Mouse (Mus musculus) liver, adult 2 months (tissue): ENCODE measurements around the gene Gm21974. TPM values are rescaled to one million over a fixed set of nuclear protein-coding genes. Genes with fewer than 3 reads are reported as not detected.

Experiments
- DNase-seq: peaks from one replicate; pipeline ENCODE4 v3.0.0-alpha.2; 2011; ENCODE audit warnings: low read depth, low spot score; ENCODE audit errors: extremely low read depth
- H3K27ac ChIP-seq: fragments of 200-500 bp; replicated peaks from 2 replicates; pipeline ENCODE4 v1.5.1; 2012; ENCODE audit warnings: low read depth, mild to moderate bottlenecking, control low read depth, inconsistent platforms, low read length; ENCODE audit not compliant: insufficient read depth
- H3K27me3 ChIP-seq: fragments of 200-500 bp; 2 replicates; pipeline ENCODE4 v1.6.1; 2012; ENCODE audit warnings: mild to moderate bottlenecking, moderate library complexity, low read length, inconsistent platforms; ENCODE audit not compliant: control insufficient read depth, insufficient read depth
- H3K36me3 ChIP-seq: fragments of 200-500 bp; 2 replicates; pipeline ENCODE4 v1.6.1; 2012; ENCODE audit warnings: low read length, inconsistent platforms; ENCODE audit not compliant: control insufficient read depth, insufficient read depth
- H3K4me1 ChIP-seq: fragments of 200-500 bp; 2 replicates; pipeline ENCODE4 v1.6.1; 2011; ENCODE audit warnings: low read length; ENCODE audit not compliant: control insufficient read depth, insufficient read depth
- H3K4me3 ChIP-seq: fragments of 200-500 bp; 2 replicates; pipeline ENCODE4 v1.5.1; 2011; ENCODE audit warnings: low read depth, mild to moderate bottlenecking, control low read depth, low read length, moderate library complexity; ENCODE audit not compliant: insufficient read depth
- H3K79me2 ChIP-seq: fragments of 200-500 bp; 2 replicates; pipeline ENCODE4 v1.6.1; 2012; ENCODE audit warnings: inconsistent platforms, mild to moderate bottlenecking, low read length, moderate library complexity; ENCODE audit not compliant: control insufficient read depth, insufficient read depth
- H3K9ac ChIP-seq: fragments of 200-500 bp; 2 replicates; pipeline ENCODE4 v1.6.1; 2012; ENCODE audit warnings: low read depth, mild to moderate bottlenecking, control low read depth, inconsistent platforms, low read length
- CTCF ChIP-seq: fragments of 200-500 bp; IDR thresholded peaks from 2 replicates; pipeline ENCODE4 v1.5.1; 2011; ENCODE audit warnings: low read depth, low read length, control low read depth
- POLR2A ChIP-seq: fragments of 200-500 bp; IDR thresholded peaks from 2 replicates; pipeline ENCODE4 v1.6.1; 2011; ENCODE audit warnings: low read length, control low read depth; ENCODE audit not compliant: insufficient read depth; ENCODE audit errors: extremely low read depth
- WGBS: fragments of 180-500 bp; shearing (Covaris S2); methylation state at CpG from one replicate; pipeline ENCODE4 v1.1.7; 2018; 5-methylcytosine and 5-hydroxymethylcytosine counted together
- polyA plus RNA-seq: library from polyadenylated mRNA; depleted of rRNA; stranded (reverse); fragments of >200 nt; gene quantifications from 2 replicates; pipeline ENCODE4 v1.2.3, GENCODE M21; 2012
- total RNA-seq: library from RNA; depleted of rRNA; stranded (reverse); fragments of >200 nt; gene quantifications from 2 replicates; pipeline ENCODE4 v1.2.3, GENCODE M21; 2014

Gene Gm21974
- total and polyA plus RNA-seq, 2 experiments = not detected

DNA sequence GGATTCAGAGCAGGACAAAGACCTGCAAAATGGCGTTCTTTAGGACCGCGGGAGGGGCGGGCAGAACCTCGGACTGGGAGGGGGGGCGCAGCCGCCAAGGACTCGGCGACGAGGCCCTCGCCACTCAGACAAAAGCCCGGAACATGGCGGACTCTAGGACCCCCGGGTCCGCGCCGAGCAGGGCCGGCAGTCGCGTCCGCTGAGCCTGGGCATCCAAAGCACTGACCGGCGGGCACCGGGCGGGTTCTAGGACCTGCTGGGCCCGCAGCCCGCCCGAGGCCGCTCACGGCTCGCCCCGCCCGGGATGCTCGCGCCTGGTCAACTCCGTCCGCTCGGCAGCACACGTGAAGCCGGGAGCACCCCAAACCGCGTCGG, 19.6 kb downstream of the Gm21974 start:
- TF ChIP-seq POLR2A (no peak), CTCF (no peak)

DNA sequence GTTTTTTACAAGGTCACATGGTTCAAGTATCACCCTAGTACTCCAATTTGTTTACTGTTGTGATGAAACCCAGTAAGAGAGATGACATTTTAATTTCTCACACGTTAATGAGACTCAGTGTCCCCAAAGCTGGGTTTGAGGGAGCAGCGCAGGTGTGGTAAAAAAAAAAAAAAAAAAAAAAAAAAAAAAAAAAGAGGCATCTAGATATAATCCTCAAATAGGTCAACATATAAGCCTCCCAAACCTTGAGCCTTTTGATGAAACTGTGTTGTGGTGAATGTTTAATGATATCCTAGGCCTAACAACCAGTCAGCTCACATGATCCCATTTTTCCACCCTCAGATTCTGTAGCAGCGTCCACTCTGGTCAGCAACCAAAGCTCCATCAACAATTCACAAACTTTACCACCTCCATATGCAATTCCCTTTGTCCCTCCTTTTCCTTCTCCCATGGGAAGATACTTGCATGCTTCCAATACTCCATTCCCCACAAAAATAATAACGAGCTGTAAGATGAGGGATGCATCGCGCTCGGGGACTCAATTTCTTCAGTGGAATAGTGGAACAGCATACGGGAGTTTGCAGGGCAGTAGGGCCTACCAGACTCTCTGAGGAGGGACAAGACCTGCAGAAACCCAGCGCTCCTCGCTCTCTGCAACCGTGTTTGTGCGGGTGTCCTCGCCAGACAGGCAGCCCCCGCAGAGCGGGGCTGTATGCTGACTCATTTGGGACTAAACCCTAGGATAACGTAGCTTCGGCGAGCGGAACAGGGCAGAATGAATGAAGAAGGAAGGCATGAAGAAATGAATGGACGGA, 20.2 kb downstream of the Gm21974 start:
- WGBS = 4% methylated on average over 20 of the region's 20 CpGs
- H3K27ac ChIP-seq = no peak overlapping the region

More for the DNA sequence above, 19.6 kb downstream of the Gm21974 start:
- peaks cover 6% of the 10 kb centered on the region for H3K4me1 ChIP-seq
- peaks cover 1% of the 10 kb centered on the region; the same call in 1 of the 2 replicates for H3K36me3 ChIP-seq
- no peaks in the 10 kb centered on the region for H3K27me3 ChIP-seq
- peak overlapping the region; percentile 90 for H3K27ac ChIP-seq
- H3K79me2 ChIP-seq = peaks cover 16% of the 10 kb centered on the region; the same call in 1 of the 2 replicates
- H3K4me3 ChIP-seq = peak overlapping the region; percentile 94
- under 1% methylated on average over 41 of the region's 43 CpGs for WGBS
- DNase-seq = peak; percentile 57
- peak overlapping the region; percentile 81 for H3K9ac ChIP-seq

DNA sequence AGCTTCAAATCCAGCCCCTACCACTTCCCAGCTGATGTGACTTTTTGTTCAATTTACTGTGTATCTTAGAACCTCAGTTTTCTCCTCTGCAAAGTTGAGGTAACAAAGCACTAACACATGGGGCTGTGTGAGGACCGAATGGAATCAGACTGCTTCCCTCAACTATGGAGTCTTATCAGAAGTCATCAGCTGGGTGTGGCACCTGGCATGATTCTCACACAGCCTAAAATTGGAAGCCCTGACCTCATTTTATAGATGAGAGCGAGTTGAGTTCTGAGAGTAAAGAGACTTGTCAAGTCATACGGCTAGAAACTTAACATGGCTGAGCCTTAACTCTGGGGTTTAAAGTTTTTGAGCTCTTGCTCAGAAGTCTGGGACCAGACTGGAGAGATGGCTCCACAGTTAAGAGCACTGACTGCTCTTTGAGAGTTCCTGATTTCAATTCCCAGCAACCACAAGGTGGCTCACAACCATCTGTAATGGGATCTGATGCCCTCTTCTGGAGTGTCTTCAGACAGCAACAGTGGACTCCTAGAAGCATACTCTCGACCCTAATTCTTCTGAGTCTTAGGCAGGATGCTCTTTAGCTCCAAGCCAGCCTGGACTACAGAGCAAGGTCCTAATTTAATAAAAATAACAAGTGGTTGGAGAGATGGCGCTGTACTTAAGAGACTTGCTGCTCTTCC, 25.0 kb downstream of the Gm21974 start:
- Histone ChIP-seq H3K9ac (no peak overlapping the region), H3K4me3 (no peak overlapping the region), H3K36me3 (peaks cover 5% of the 10 kb centered on the region; the same call in 1 of the 2 replicates), H3K27ac (no peak overlapping the region), H3K79me2 (no peaks in the 10 kb centered on the region), H3K4me1 (peaks cover 4% of the 10 kb centered on the region), H3K27me3 (no peaks in the 10 kb centered on the region)
- TF ChIP-seq CTCF (no peak), POLR2A (no peak)
- 92% methylated on average over 5 of the region's 5 CpGs for WGBS
- DNase-seq = no peak

More for the DNA sequence above, 20.2 kb downstream of the Gm21974 start:
- Histone ChIP-seq H3K79me2 (peaks cover 14% of the 10 kb centered on the region; the same call in 1 of the 2 replicates), H3K27me3 (no peaks in the 10 kb centered on the region), H3K36me3 (peaks cover 1% of the 10 kb centered on the region; the same call in 1 of the 2 replicates), H3K4me1 (peaks cover 6% of the 10 kb centered on the region), H3K9ac (peak overlapping the region; percentile 81), H3K4me3 (peak overlapping the region; percentile 94)
- TF ChIP-seq CTCF (no peak), POLR2A (no peak)
- DNase-seq = no peak

DNA sequence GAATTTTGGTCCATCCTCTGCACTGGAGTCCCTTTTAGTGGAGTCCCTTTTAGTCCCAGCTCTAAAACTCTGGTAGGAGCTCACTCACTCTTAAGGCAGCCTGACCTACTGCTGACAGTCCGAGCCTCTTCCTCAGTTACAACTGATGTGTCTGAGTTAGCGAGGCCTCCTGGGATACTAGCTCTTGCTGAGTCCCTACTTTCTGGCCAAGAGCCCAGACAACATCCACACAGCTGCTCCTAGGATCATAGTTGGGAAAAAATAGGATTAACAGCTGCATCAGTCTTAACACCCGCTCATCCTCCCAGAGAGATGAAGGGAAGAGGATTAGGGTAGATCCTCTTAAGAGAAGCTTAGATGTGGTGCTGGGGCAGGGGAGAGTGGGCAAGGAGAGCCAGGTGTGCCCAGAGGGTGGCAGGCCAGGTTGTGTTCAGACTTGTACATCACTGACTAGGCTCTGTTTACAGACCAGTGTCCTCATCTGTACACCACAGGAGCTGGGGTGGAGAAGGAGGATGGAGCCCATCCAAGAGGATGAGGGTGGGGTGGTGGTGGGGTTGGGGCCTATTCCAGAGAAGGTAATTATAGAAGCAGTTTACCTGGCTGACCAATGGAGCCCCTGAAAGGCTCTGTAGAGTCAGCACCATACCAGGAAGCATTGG, 26.0 kb downstream of the Gm21974 start:
- Histone ChIP-seq H3K4me3 (no peak overlapping the region), H3K36me3 (peaks cover 5% of the 10 kb centered on the region; the same call in 1 of the 2 replicates), H3K27ac (no peak overlapping the region), H3K9ac (no peak overlapping the region), H3K4me1 (no peaks in the 10 kb centered on the region), H3K27me3 (no peaks in the 10 kb centered on the region), H3K79me2 (no peaks in the 10 kb centered on the region)
- 86% methylated on average over 3 of the region's 3 CpGs for WGBS
- TF ChIP-seq CTCF (no peak), POLR2A (no peak)
- no peak for DNase-seq

DNA sequence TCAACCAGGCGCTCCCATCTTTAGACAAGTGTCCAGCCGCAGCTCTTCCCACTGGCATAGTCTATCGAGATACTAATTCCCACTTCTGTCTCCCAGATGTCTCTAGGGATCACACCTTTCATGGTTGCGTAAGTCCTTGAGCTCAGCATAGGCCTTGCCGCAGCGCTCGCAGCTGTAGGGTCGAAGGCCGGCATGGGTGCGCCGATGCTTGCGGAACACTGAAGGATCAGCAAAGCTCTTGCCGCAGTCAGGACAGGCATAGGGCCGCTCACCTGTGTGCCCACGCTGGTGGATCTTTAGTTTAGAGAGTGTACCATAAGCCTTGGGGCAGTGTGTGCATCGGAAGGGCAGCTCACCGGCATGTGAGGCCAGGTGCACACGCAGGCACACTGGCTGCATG, 27.6 kb downstream of the Gm21974 start:
- Histone ChIP-seq H3K9ac (no peak overlapping the region), H3K36me3 (peaks cover 5% of the 10 kb centered on the region; the same call in 1 of the 2 replicates), H3K27ac (no peak overlapping the region), H3K4me3 (no peak overlapping the region), H3K79me2 (no peaks in the 10 kb centered on the region), H3K27me3 (no peaks in the 10 kb centered on the region), H3K4me1 (no peaks in the 10 kb centered on the region)
- TF ChIP-seq CTCF = no peak
- TF ChIP-seq POLR2A = no peak
- WGBS = 95% methylated on average over 18 of the region's 18 CpGs
- DNase-seq = no peak
